Mouse (Mus musculus) forebrain, embryonic 15.5 days (tissue): ENCODE measurements at regions not wholly inside any gene's neighbourhood (a gene's known extent, or its start where the extent isn't known, plus 50 kb on each side); places are given as distances from the start of the nearest gene placed in this dataset.

Experiments
- ATAC-seq: fragments of 200-750 bp; cut with Nextera tagmentation; replicated peaks from 2 replicates; pipeline ENCODE4 v1.8.0; 2017; ENCODE audit warnings: mild to moderate bottlenecking, moderate TSS enrichment, moderate library complexity
- H3K27ac ChIP-seq: fragments of 300-500 bp; sonication (generic); replicated peaks from 2 replicates; pipeline ENCODE4 v1.5.1; 2015; ENCODE audit warnings: mild to moderate bottlenecking, inconsistent platforms
- H3K27me3 ChIP-seq: fragments of 300-500 bp; sonication (generic); 2 replicates; pipeline ENCODE4 v1.6.1; 2015; ENCODE audit warnings: inconsistent platforms
- H3K36me3 ChIP-seq: fragments of 300-500 bp; sonication (generic); 2 replicates; pipeline ENCODE4 v1.6.1; 2015; ENCODE audit warnings: mild to moderate bottlenecking, inconsistent platforms
- H3K4me1 ChIP-seq: fragments of 300-500 bp; sonication (generic); 2 replicates; pipeline ENCODE4 v1.6.1; 2015; ENCODE audit warnings: inconsistent platforms
- H3K4me2 ChIP-seq: fragments of 300-500 bp; sonication (generic); replicated peaks from 2 replicates; pipeline ENCODE4 v1.6.1; 2015; ENCODE audit warnings: mild to moderate bottlenecking, inconsistent platforms
- H3K4me3 ChIP-seq: fragments of 300-500 bp; sonication (generic); 2 replicates; pipeline ENCODE4 v1.5.1; 2015; ENCODE audit warnings: mild to moderate bottlenecking, inconsistent platforms
- H3K9ac ChIP-seq: fragments of 300-500 bp; sonication (generic); replicated peaks from 2 replicates; pipeline ENCODE4 v1.6.1; 2015; ENCODE audit warnings: mild to moderate bottlenecking, inconsistent platforms
- H3K9me3 ChIP-seq: fragments of 300-500 bp; sonication (generic); 2 replicates; pipeline ENCODE4 v1.6.1; 2016; ENCODE audit warnings: inconsistent platforms
- WGBS: fragments of 180-500 bp; shearing (Covaris S2); methylation state at CpG from one replicate; pipeline ENCODE4 v1.1.7; 2015; ENCODE audit warnings: mixed read lengths; 5-methylcytosine and 5-hydroxymethylcytosine counted together

DNA sequence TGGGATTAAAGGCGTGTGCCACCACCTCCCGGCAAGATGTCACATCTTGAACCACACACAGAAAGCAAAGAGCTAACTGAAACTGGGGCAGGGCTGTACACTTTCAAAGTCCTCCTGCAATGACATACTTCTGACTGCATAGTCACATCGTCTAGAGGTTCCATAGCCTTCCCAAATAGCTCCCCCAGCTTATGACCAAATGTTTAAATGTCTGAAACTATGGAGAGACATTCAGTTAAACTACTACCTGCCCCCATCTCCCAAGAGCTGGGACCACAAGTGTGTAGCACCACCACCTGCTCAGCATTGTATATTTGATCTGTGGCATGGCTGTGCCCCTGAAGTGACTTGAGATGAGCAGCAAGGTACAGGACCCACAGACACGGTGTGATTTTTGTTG lies 52.1 kb upstream of the Kdm7a start:
- no peaks in the 10 kb centered on the region for H3K36me3 ChIP-seq
- no peak overlapping the region for H3K27ac ChIP-seq
- no peaks in the 10 kb centered on the region for H3K9me3 ChIP-seq
- WGBS, result 90% methylated on average over 4 of the region's 4 CpGs
- ATAC-seq, result no peak
- H3K9ac ChIP-seq, result no peak overlapping the region
- no peak overlapping the region for H3K4me3 ChIP-seq
- H3K4me1 ChIP-seq, result peaks cover 25% of the 10 kb centered on the region
- H3K27me3 ChIP-seq, result no peaks in the 10 kb centered on the region; the same call in 1 of the 2 replicates
- H3K4me2 ChIP-seq, result no peak overlapping the region

DNA sequence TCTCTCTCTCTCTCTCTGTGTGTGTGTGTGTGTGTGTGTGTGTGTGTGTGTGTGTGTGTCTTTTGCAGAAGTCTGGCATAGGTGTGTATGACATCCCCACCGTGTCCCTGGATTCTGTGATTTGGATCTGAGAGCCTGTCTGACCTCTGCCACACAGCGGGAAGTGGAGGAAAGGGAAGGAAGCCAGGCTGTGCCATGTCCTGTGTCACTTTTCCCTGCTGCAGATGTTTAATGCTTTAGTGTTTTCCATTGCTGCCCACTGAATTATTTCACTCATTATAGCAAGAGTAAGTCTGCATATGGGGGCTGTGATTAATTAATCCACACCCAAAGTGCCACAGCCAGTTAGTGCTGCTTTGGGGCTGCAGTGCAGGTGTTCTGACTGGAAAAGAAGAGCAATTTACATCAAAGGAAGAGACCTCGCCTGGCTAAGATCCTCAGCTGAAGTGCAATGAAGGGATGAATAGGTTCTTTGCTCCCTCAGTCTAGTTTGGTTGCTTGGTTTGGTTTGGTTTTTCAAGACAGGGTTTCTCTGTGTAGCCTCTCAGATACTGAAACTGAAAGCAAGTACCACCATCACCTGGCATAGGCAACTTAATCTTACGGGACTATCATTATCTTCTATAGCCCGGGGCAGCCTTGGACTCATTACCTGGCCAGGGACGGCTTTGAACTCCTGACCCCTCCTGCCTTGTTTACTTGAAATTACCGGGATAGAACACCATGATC lies 51.2 kb upstream of the Kdm7a start:
- Histone ChIP-seq H3K27me3 (no peaks in the 10 kb centered on the region; the same call in 1 of the 2 replicates), H3K4me1 (peaks cover 25% of the 10 kb centered on the region), H3K27ac (no peak overlapping the region), H3K4me3 (peak overlapping the region; percentile 60), H3K36me3 (no peaks in the 10 kb centered on the region), H3K4me2 (peak overlapping the region; percentile 96), H3K9ac (peak overlapping the region; percentile 53; the same call in 1 of the 2 replicates), H3K9me3 (no peaks in the 10 kb centered on the region)
- 50% methylated on average over 7 of the region's 7 CpGs for WGBS
- no peak for ATAC-seq

DNA sequence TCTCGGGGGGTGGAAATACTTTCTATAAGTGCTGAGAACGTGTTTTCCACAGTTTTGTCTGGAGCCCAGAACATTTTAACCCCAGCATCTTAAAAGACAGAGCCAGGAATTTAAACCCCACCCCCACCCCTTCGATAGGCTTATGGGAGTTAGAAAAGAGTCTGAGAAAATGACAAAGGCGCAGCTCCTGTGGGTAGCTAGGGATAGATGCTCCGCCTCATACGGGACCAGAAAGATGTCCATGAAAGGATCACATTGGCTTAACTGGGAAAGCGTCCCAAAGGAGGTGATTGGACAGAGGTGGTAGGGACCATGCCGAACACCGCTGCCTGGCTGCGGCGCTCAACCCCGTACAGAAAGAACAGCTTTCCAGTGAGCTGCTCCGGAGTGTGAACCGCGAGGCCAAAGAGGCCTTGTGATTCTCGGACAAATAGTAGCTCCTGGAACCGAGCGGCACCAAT lies 50.6 kb upstream of the Kdm7a start:
- Histone ChIP-seq H3K36me3 (no peaks in the 10 kb centered on the region), H3K4me2 (peak overlapping the region; percentile 96), H3K9ac (peak overlapping the region; percentile 53), H3K4me3 (peak overlapping the region; percentile 60), H3K27ac (peak overlapping the region; percentile 50), H3K4me1 (peaks cover 25% of the 10 kb centered on the region), H3K27me3 (no peaks in the 10 kb centered on the region; the same call in 1 of the 2 replicates), H3K9me3 (no peaks in the 10 kb centered on the region)
- under 1% methylated on average over 18 of the region's 18 CpGs for WGBS
- ATAC-seq, result peak; percentile 70

DNA sequence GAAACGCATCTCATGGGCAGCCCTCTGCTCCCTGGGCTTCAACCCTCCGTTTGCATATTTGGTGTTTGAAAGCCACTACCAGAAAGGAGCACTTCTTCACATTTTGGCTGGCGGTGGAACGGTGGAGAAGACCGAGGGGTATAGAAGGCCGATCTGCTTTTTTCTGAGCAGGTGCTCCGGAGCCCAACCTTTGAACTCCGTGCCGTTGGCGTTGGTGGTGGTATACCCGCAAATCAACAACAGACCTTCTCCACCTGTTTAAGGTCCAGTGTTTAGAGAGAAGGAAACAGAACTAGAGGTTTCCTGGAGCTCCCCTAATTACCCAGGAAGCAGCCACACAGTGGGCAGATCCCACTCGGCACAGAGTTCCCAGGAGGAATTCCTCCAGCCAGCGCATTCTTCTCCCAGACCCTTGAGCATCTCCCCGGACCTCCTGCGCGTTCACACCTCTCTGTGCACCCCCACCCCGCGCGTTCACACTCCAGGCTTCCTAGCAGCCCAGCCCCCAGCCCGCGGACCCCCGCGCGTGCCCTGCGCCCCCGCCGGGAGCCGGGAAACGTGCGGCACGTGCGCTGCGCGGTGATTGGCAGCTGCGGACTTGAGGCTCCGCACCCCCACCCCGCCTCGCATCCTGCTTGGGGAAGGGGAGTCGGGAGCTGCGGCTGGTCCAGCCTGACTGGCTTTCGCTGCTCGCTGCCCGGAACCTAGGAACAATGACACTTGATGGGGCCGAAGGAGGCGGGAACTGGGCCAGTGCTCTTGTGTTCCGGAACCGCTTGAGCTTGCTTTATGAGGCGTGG lies 49.9 kb upstream of the Kdm7a start:
- Histone ChIP-seq H3K27ac (peak overlapping the region; percentile 50), H3K4me3 (peak overlapping the region; percentile 60), H3K4me1 (peaks cover 25% of the 10 kb centered on the region), H3K27me3 (no peaks in the 10 kb centered on the region; the same call in 1 of the 2 replicates), H3K36me3 (no peaks in the 10 kb centered on the region), H3K4me2 (peak overlapping the region; percentile 96), H3K9ac (peak overlapping the region; percentile 53), H3K9me3 (no peaks in the 10 kb centered on the region)
- 3% methylated on average over 48 of the region's 48 CpGs for WGBS
- peak; percentile 86 for ATAC-seq
